Mouse (Mus musculus) thymus, adult 2 months (tissue): ENCODE measurements around the gene Itgb1bp1.

ENCODE experiments used
- CTCF ChIP-seq: fragments of 200-500 bp; IDR thresholded peaks from 2 replicates; pipeline ENCODE4 v1.5.1; 2012; ENCODE audit warnings: mild to moderate bottlenecking, control low read depth, low read length, moderate library complexity, borderline replicate concordance; ENCODE audit not compliant: control insufficient read depth, poor library complexity, insufficient read depth; ENCODE audit errors: extremely low read depth
- POLR2A ChIP-seq: fragments of 200-500 bp; IDR thresholded peaks from 2 replicates; pipeline ENCODE4 v1.6.1; 2012; ENCODE audit warnings: mild to moderate bottlenecking, low read length, control low read depth, moderate library complexity; ENCODE audit not compliant: control insufficient read depth, poor library complexity, insufficient read depth; ENCODE audit errors: extremely low read depth

- no peak for TF ChIP-seq POLR2A
- TF ChIP-seq CTCF = no peak
These were observed 49.8 kb upstream of the Itgb1bp1 start for GRCm38 (mm10) chr12:21335869-21336268.
